Mouse (Mus musculus) neural tube, embryonic 11.5 days (tissue): ENCODE results near the gene 1110008P14Rik. TPM values are rescaled to one million over a fixed set of nuclear protein-coding genes. Genes with fewer than 3 reads are reported as not detected.
A peak's percentile ranks its signal among the peaks of the same experiment; 100 is the strongest.

Source experiments
- ATAC-seq: fragments of 200-750 bp; cut with Nextera tagmentation; 2 replicates; pipeline ENCODE4 v1.8.0; 2017; ENCODE audit warnings: moderate number of reproducible peaks, mild to moderate bottlenecking, moderate TSS enrichment, moderate library complexity; ENCODE audit not compliant: insufficient read depth, low FRiP score, low TSS enrichment
- DNase-seq: peaks from one replicate; pipeline ENCODE4 v3.0.0-alpha.2; 2015; ENCODE audit warnings: low spot score
- H3K27ac ChIP-seq: fragments of 300-500 bp; sonication (generic); 2 replicates; pipeline ENCODE4 v1.5.1; 2014; ENCODE audit warnings: low read depth, mild to moderate bottlenecking, low read length
- H3K27me3 ChIP-seq: fragments of 300-500 bp; sonication (generic); 2 replicates; pipeline ENCODE4 v1.6.1; 2014; ENCODE audit warnings: mild to moderate bottlenecking, low read length, mixed read lengths; ENCODE audit not compliant: control insufficient read depth, insufficient read depth
- H3K36me3 ChIP-seq: fragments of 300-500 bp; sonication (generic); 2 replicates; pipeline ENCODE4 v1.6.1; 2014; ENCODE audit warnings: mild to moderate bottlenecking, low read length, moderate library complexity, mixed read lengths; ENCODE audit not compliant: control insufficient read depth, insufficient read depth
- H3K4me1 ChIP-seq: fragments of 300-500 bp; sonication (generic); 2 replicates; pipeline ENCODE4 v1.6.1; 2014; ENCODE audit warnings: low read length, mixed read lengths; ENCODE audit not compliant: control insufficient read depth, insufficient read depth
- H3K4me2 ChIP-seq: fragments of 300-500 bp; sonication (generic); 2 replicates; pipeline ENCODE4 v1.6.1; 2014; ENCODE audit warnings: low read depth, mild to moderate bottlenecking, moderate library complexity
- H3K4me3 ChIP-seq: fragments of 300-500 bp; sonication (generic); 2 replicates; pipeline ENCODE4 v1.5.1; 2014; ENCODE audit warnings: low read depth, low read length
- H3K9ac ChIP-seq: fragments of 300-500 bp; sonication (generic); 2 replicates; pipeline ENCODE4 v1.6.1; 2014; ENCODE audit warnings: mild to moderate bottlenecking, low read length
- H3K9me3 ChIP-seq: fragments of 300-500 bp; sonication (generic); 2 replicates; pipeline ENCODE4 v1.6.1; 2016; ENCODE audit warnings: low read length; ENCODE audit not compliant: control insufficient read depth
- WGBS: fragments of 180-500 bp; shearing (Covaris S2); extraction: QIAGEN DNeasy Blood & Tissue Kit; methylation state at CpG from one replicate; pipeline ENCODE4 v1.1.7; 2014; 5-methylcytosine and 5-hydroxymethylcytosine counted together
- polyA plus RNA-seq: library from polyadenylated mRNA; unstranded; fragments of >200 nt; fragmentation: Nextera tagmentation; extraction: Ambion mirVana; gene quantifications from 2 replicates; pipeline ENCODE4 v1.2.1, GENCODE M21; 2014

Gene 1110008P14Rik
- polyA plus RNA-seq, 1 experiment from 2014 or later = 65.6 TPM

DNA sequence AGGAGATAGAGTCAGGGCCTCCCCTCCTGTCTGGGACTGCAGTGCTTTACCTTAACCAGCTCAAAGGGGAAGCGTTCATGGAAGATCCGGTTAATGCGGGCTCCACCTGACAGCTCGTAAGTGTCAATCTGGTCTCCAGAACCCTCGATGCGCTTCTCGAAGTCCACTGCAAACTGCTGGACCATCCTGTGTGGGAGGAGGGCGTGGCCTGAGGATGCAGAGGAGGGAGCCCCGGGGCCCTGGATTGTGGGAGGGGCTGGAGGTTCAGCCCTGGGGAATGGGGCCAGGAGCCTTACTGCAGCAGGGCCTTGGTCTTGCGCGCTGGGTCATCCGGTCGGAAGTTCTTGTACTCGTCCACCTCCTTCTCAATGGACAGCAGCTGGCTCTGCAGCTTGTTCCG lies 45.9 kb downstream of the 1110008P14Rik start:
- no peaks in the 10 kb centered on the region for H3K4me1 ChIP-seq
- H3K4me2 ChIP-seq = no peak overlapping the region
- H3K4me3 ChIP-seq = no peak overlapping the region
- 52% methylated on average over 15 of the region's 15 CpGs for WGBS
- no peak overlapping the region for H3K9ac ChIP-seq
- H3K27me3 ChIP-seq = no peaks in the 10 kb centered on the region; the same call in 1 of the 2 replicates
- no peaks in the 10 kb centered on the region for H3K9me3 ChIP-seq
- peaks cover 2% of the 10 kb centered on the region; the same call in 1 of the 2 replicates for H3K36me3 ChIP-seq
- ATAC-seq = no peak
- no peak overlapping the region for H3K27ac ChIP-seq
- DNase-seq = no peak

GRCm38 (mm10) chr2:32332159-32332558 lies 49.6 kb downstream of the 1110008P14Rik start:
- H3K36me3 ChIP-seq = peaks cover 2% of the 10 kb centered on the region; the same call in 1 of the 2 replicates
- no peaks in the 10 kb centered on the region for H3K9me3 ChIP-seq
- no peak overlapping the region for H3K4me3 ChIP-seq
- no peak overlapping the region for H3K27ac ChIP-seq
- no peaks in the 10 kb centered on the region for H3K27me3 ChIP-seq
- no peak overlapping the region for H3K4me2 ChIP-seq
- no peak for DNase-seq
- 86% methylated on average over 5 of the region's 5 CpGs for WGBS
- peaks cover 8% of the 10 kb centered on the region for H3K4me1 ChIP-seq
- H3K9ac ChIP-seq = no peak overlapping the region
- no peak for ATAC-seq

GRCm38 (mm10) chr2:32329531-32329930 lies 52.2 kb downstream of the 1110008P14Rik start:
- 39% methylated on average over 6 of the region's 6 CpGs for WGBS
- no peak overlapping the region for H3K27ac ChIP-seq
- no peaks in the 10 kb centered on the region for H3K27me3 ChIP-seq
- H3K9me3 ChIP-seq = no peaks in the 10 kb centered on the region
- DNase-seq (peak; percentile 27), ATAC-seq (no peak)
- no peak overlapping the region for H3K4me3 ChIP-seq
- peaks cover 8% of the 10 kb centered on the region for H3K4me1 ChIP-seq
- no peaks in the 10 kb centered on the region; the same call in 1 of the 2 replicates for H3K36me3 ChIP-seq
- H3K9ac ChIP-seq = no peak overlapping the region
- no peak overlapping the region for H3K4me2 ChIP-seq

DNA sequence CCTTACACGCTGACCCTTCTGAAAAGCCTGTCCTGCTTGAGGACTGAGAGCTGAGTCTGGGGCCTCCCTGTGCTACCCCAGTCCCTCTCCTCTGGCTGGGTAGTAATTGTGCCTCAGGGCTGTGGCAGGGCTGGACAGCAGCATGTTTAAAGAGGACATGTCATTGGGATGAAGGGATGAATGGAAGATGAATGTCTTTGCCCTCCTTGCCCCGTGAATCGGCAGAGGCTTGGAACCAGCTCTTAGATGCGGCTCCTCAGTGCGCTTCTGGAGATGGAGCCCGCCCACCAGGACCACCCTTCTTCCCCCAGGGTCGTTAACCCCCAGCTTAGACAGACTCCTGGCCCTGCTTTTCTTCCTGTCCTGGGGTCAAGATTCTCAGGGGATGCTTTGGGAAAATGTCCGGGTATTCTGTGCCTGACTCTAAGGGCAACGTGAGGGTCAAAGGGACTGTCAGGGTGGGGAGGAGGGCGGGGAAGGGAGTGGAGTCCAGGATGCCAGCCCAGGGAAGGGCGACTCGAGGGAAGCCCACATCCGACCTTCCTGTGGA lies 52.8 kb downstream of the 1110008P14Rik start:
- no peak overlapping the region for H3K4me2 ChIP-seq

DNA sequence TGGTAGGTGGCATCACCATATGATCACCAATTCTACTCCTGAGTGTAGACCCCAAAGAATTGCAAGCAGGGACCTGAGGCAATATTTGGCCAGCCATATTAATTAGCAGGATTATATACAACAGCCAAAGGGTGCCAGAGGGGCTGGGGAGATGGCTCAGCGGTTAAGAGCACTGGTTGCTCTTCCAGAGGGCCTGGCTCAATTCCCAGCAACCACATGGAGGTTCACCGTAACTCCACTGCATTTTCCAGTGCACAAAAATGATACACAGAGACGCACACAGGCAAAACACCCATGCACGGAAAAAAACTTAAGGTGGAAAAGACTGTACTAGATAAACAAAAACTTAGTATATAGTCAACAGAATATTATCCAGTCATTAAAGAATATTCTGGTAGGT lies 54.5 kb downstream of the 1110008P14Rik start:
- H3K27me3 ChIP-seq = no peaks in the 10 kb centered on the region
- DNase-seq = no peak
- no peaks in the 10 kb centered on the region for H3K36me3 ChIP-seq
- no peak overlapping the region for H3K4me3 ChIP-seq
- ATAC-seq = no peak
- no peaks in the 10 kb centered on the region for H3K9me3 ChIP-seq
- no peak overlapping the region for H3K9ac ChIP-seq
- 90% methylated on average over 4 of the region's 4 CpGs for WGBS
- H3K27ac ChIP-seq = no peak overlapping the region
- peaks cover 8% of the 10 kb centered on the region for H3K4me1 ChIP-seq
- no peak overlapping the region for H3K4me2 ChIP-seq

More for the DNA sequence above, 52.8 kb downstream of the 1110008P14Rik start:
- Histone ChIP-seq H3K4me3 (no peak overlapping the region), H3K27me3 (no peaks in the 10 kb centered on the region), H3K9ac (no peak overlapping the region), H3K36me3 (no peaks in the 10 kb centered on the region; the same call in 1 of the 2 replicates), H3K27ac (no peak overlapping the region), H3K9me3 (no peaks in the 10 kb centered on the region), H3K4me1 (peaks cover 8% of the 10 kb centered on the region)
- DNase-seq (peak; percentile 50), ATAC-seq (no peak; the same call in 1 of the 2 replicates)
- 13% methylated on average over 13 of the region's 13 CpGs for WGBS

Other genes with a start within 250 kb of the 1110008P14Rik start
- gene Prrc2b, start 230.9 kb downstream of the 1110008P14Rik start, polyA plus RNA-seq = 73.9 and 81.1 TPM in 2 replicates
- 20.7 and 20.8 TPM in 2 replicates for gene Pomt1, start 145.3 kb downstream of the 1110008P14Rik start, polyA plus RNA-seq
- 66.1 and 68.9 TPM in 2 replicates for gene Uck1, start 121.8 kb downstream of the 1110008P14Rik start, polyA plus RNA-seq
- gene Golga2, start 94.6 kb downstream of the 1110008P14Rik start, polyA plus RNA-seq = 22.1 and 23.8 TPM in 2 replicates
- 330 and 385 TPM in 2 replicates for gene Swi5, start 93.9 kb downstream of the 1110008P14Rik start, polyA plus RNA-seq
- 57.0 TPM in 2 replicates for gene Ciz1, start 29.6 kb downstream of the 1110008P14Rik start, polyA plus RNA-seq
- gene Dnm1, start 28.6 kb downstream of the 1110008P14Rik start, polyA plus RNA-seq = 23.7 and 29.5 TPM in 2 replicates
- 0.25 and 0.51 TPM in 2 replicates for gene Lcn2, start 6.3 kb upstream of the 1110008P14Rik start, polyA plus RNA-seq
- 25.6 and 33.6 TPM in 2 replicates for gene Ptges2, start 14.0 kb upstream of the 1110008P14Rik start, polyA plus RNA-seq
- 5.5 and 6.9 TPM in 2 replicates for gene Naif1, start 68.5 kb upstream of the 1110008P14Rik start, polyA plus RNA-seq
- 28.1 and 33.5 TPM in 2 replicates for gene Slc25a25, start 69.5 kb upstream of the 1110008P14Rik start, polyA plus RNA-seq
- 13.1 and 13.2 TPM in 2 replicates for gene Fam102a, start 153.4 kb upstream of the 1110008P14Rik start, polyA plus RNA-seq
- gene Dpm2, start 188.9 kb upstream of the 1110008P14Rik start, polyA plus RNA-seq = 110 and 111 TPM in 2 replicates
- 2.6 and 3.6 TPM in 2 replicates for gene Pip5kl1, start 192.9 kb upstream of the 1110008P14Rik start, polyA plus RNA-seq
- gene 9430097D07Rik, start 193.7 kb upstream of the 1110008P14Rik start, polyA plus RNA-seq = 0.25 and 0.58 TPM in 2 replicates
- gene St6galnac4, start 205.2 kb upstream of the 1110008P14Rik start, polyA plus RNA-seq = 20.9 and 21.8 TPM in 2 replicates
- 4.8 and 5.1 TPM in 2 replicates for gene St6galnac6, start 217.8 kb upstream of the 1110008P14Rik start, polyA plus RNA-seq
- 33.0 and 33.8 TPM in 2 replicates for gene Ak1, start 239.8 kb upstream of the 1110008P14Rik start, polyA plus RNA-seq